Mouse (Mus musculus) left cerebral cortex, postnatal 25 days (tissue): ENCODE measurements around the gene Gpatch4. TPM values are rescaled to one million over a fixed set of nuclear protein-coding genes. Genes with fewer than 3 reads are reported as not detected.

Source experiments
- DNase-seq, 2 experiments: peaks; one replicate each; pipeline ENCODE4 v3.0.0; 2022; ENCODE audit warnings: low spot score in 2 of 2, mixed read lengths in 1 of 2
- intact Hi-C: fragments of 180-260 bp; cut with DNase I; formaldehyde crosslinking; loops from one replicate; pipeline ENCODE4 v1.15.1; 2025
- total RNA-seq, 2 experiments: library from RNA; stranded (reverse); gene quantifications; 2 replicates each; pipeline ENCODE4 v1.2.3; 2021

Gene Gpatch4
- total RNA-seq, 2 experiments from 2014 or later, result 13.1 to 13.8 TPM

- no peak for DNase-seq
- intact Hi-C loops, result loop anchor here (5.0 kb wide), 1 partner anchor 157 kb away; no protein-coding TSS in a partner anchor
These were observed 42.6 kb downstream of the Gpatch4 start for GRCm38 (mm10) chr3:88085459-88085858.

DNA sequence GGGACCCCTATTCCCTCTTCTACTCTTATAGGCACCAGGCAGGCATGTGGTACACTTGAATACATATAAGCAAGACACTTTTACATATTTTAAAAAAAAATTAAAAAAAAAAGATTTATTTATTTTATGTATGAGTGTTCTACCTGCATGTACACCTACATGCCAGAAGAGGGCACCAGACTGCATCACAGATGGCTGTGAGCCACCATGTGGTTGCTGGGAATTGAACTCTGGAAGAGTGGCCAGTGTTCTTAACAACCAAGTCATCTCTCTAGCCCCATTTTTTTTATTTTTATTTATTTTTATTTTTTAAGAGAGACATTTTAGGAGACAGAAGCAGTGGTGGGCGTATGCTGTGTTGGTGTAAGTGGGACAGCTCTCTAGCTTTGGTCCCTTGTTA, 44.8 kb downstream of the Gpatch4 start:
- peak in 1 of 2 experiments; percentile 25 for DNase-seq
- intact Hi-C loops, result loop anchor here (2.0 to 5.0 kb wide), 3 partner anchors 45 to 155 kb away; no protein-coding TSS in a partner anchor

GRCm38 (mm10) chr3:88090106-88090505, 47.2 kb downstream of the Gpatch4 start:
- DNase-seq, result no peak
- intact Hi-C loops, result no loop called here

GRCm38 (mm10) chr3:88090616-88091015, 47.7 kb downstream of the Gpatch4 start:
- no peak for DNase-seq
- intact Hi-C loops, result no loop called here

GRCm38 (mm10) chr3:88094126-88094525, 51.2 kb downstream of the Gpatch4 start:
- DNase-seq, result no peak
- intact Hi-C loops, result no loop called here

GRCm38 (mm10) chr3:88097666-88098065, 54.8 kb downstream of the Gpatch4 start:
- DNase-seq, result peak in 1 of 2 experiments; percentile 35
- intact Hi-C loops, result no loop called here

DNA sequence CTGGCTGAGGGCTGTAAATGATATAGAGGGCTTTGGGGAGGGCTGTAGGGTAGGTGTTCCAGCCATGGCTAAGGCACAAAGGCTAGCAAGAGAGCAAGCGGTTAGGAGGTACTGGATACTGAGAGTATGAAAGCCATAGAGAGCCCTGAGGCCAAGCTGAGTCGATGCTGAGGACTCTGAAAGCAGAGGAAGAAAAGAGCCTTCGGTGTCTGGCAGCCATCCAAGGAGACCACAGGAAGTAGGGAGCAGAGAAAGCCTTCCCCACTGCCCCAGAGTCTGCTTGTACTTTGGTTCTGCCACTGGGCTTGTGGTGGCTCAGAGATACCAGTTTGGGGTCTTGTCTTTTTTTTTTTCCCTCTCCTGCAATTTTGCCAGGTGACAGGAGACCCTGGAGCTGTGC, 57.3 kb downstream of the Gpatch4 start:
- intact Hi-C loops, result no loop called here
- DNase-seq, result no peak

- DNase-seq, result no peak
- intact Hi-C loops, result no loop called here
These were observed 58.8 kb downstream of the Gpatch4 start for GRCm38 (mm10) chr3:88101736-88102135.

DNA sequence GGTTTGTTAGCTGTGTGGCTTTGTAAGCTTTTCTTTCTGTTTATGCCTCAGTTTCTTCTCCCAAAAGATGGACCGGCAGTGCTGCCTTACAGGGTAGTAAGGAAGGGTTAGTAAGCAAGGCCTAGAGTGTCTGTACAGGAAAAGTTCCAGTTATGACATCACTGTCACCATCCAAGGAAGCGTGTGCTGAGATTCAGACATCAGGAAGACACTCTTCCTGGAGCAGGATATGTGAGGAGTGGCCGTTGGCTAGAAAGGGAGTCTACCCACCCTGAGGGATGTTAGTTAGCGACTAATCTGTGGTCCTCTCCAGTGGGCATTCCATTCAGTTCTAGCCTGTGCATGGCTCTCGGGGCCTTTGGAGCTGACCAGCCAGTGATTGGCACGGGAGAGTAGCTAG, 59.3 kb downstream of the Gpatch4 start:
- DNase-seq, result no peak
- intact Hi-C loops, result no loop called here

- DNase-seq, result peak in 1 of 2 experiments; percentile 6
- intact Hi-C loops, result no loop called here
These were observed 59.7 kb downstream of the Gpatch4 start for GRCm38 (mm10) chr3:88102611-88103010.

Other genes starting within 250 kb of the Gpatch4 start
- gene Ntrk1, start 247.9 kb upstream of the Gpatch4 start, total RNA-seq, result 1 to 10 TPM in 1 of 2 experiments, under 1 TPM in 1; 0.21 to 1.7 TPM
- gene Insrr, start 246.2 kb upstream of the Gpatch4 start, total RNA-seq, result under 1 TPM; 0.60 to 0.73 TPM
- 1 to 10 TPM; 7.4 to 10.0 TPM for gene Pear1, start 218.8 kb upstream of the Gpatch4 start, total RNA-seq
- not detected for gene Sh2d2a, start 196.4 kb upstream of the Gpatch4 start, total RNA-seq
- gene Prcc, start 157.5 kb upstream of the Gpatch4 start, total RNA-seq, result 10 to 100 TPM; 63.3 to 67.0 TPM
- gene Hdgf, start 136.8 kb upstream of the Gpatch4 start, total RNA-seq, result 100 to 1,000 TPM; 138 to 146 TPM
- 10 to 100 TPM; 51.4 to 57.7 TPM for gene Mrpl24, start 123.6 kb upstream of the Gpatch4 start, total RNA-seq
- gene Isg20l2, start 112.8 kb upstream of the Gpatch4 start, total RNA-seq, result 10 to 100 TPM; 12.8 to 16.0 TPM
- 10 to 100 TPM; 19.5 to 21.8 TPM for gene Rrnad1, start 112.4 kb upstream of the Gpatch4 start, total RNA-seq
- 1 to 10 TPM; 3.9 to 5.7 TPM for gene Crabp2, start 94.4 kb upstream of the Gpatch4 start, total RNA-seq
- gene Nes, start 72.0 kb upstream of the Gpatch4 start, total RNA-seq, result 1 to 10 TPM; 5.2 to 6.2 TPM
- gene Bcan, start 42.9 kb upstream of the Gpatch4 start, total RNA-seq, result 100 to 1,000 TPM; 257 to 284 TPM
- gene Hapln2, start 15.5 kb upstream of the Gpatch4 start, total RNA-seq, result 1 to 10 TPM; 7.4 to 9.6 TPM
- gene Naxe, start 15.4 kb downstream of the Gpatch4 start, total RNA-seq, result 10 to 100 TPM; 66.6 to 74.9 TPM
- not detected for gene Ttc24, start 35.2 kb downstream of the Gpatch4 start, total RNA-seq
- under 1 TPM; 0.21 to 0.44 TPM for gene Iqgap3, start 38.9 kb downstream of the Gpatch4 start, total RNA-seq
- 100 to 1,000 TPM; 211 to 225 TPM for gene Mef2d, start 99.3 kb downstream of the Gpatch4 start, total RNA-seq
- gene Rhbg, start 211.6 kb downstream of the Gpatch4 start, total RNA-seq, result not detected
- under 1 TPM; 0.37 to 0.41 TPM for gene Gm38392, start 244.1 kb downstream of the Gpatch4 start, total RNA-seq